ENCODE assay signal across 14 mouse cellular contexts in the genomic region with DNA sequence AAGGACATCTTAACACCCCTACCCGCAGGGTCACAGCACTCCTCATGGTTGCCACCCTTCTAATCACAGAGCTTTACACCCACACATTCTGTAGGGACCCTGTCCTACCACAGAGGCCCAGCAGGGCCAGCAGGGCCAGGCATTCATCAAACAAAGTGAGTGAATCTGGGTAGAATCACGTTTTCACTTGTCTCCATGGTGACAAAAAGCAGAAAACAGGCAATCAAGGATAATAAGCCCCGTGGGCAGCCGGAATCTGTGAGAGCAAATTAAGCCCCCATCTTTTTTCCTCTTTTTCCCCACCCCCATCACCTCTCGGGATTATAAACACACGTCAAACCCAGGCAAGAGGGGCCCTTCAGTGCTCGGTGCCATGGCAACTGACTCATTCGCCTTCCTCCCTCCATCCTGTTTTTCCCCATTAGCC.
DNase-seq lines count a peak whose midpoint lies in the region; ATAC-seq lines count a peak whose summit lies in the region.
"Had no signal": no experiment of that assay in that cellular context is flagged by ENCODE, and none has a peak within 500 bp of the region (broad histone marks: within the 10 kb centered on the region; RNA-seq: fewer than 3 reads in every experiment).

No protein-coding gene starts in this region.

- H3K9ac ChIP-seq in hindbrain, embryonic 11.5 days (ENCODE audit: low read depth, low read length), result no peak overlapping the region
- no peak overlapping the region for H3K9ac ChIP-seq in midbrain, embryonic 11.5 days (ENCODE audit: low read length)
- H3K9ac ChIP-seq: embryonic facial prominence, embryonic 15.5 days; heart, embryonic 12.5 days; kidney, embryonic 15.5 days; liver, embryonic 12.5 days had no signal

- peak; percentile 78 for DNase-seq in MN1 (ENCODE audit: low spot score)
- peak; percentile 70 for DNase-seq in embryo, embryonic 11 days
- peak; percentile 57 for DNase-seq in hindbrain, embryonic 11.5 days (ENCODE audit: low spot score)
- DNase-seq in midbrain, embryonic 11.5 days (ENCODE audit: low spot score, missing footprints), result peak; percentile 88
- no peak for DNase-seq in adrenal gland, postnatal 4 days (ENCODE audit: low spot score in 2 of 2)
- DNase-seq in cerebellum, adult 11-12 months, result no peak
- no peak for DNase-seq in kidney, adult 18-20 months
- DNase-seq in ovary, postnatal 36 days (ENCODE audit: low spot score), result no peak
- DNase-seq: adrenal gland, postnatal 10 days; thymus, postnatal 4 days had no signal

- ATAC-seq in hindbrain, embryonic 11.5 days (ENCODE audit: low FRiP score), result peak; percentile 92
- peak; percentile 95 for ATAC-seq in midbrain, embryonic 11.5 days (ENCODE audit: low FRiP score)
- ATAC-seq: liver, embryonic 12.5 days had no signal

- no peaks in the 10 kb centered on the region for H3K36me3 ChIP-seq in hindbrain, embryonic 11.5 days (ENCODE audit: control insufficient read depth, insufficient read depth, low read length)
- no peaks in the 10 kb centered on the region for H3K36me3 ChIP-seq in midbrain, embryonic 11.5 days (ENCODE audit: control insufficient read depth, insufficient read depth, low read length)
- H3K36me3 ChIP-seq: embryonic facial prominence, embryonic 15.5 days; heart, embryonic 12.5 days; kidney, embryonic 15.5 days; liver, embryonic 12.5 days had no signal

- no peaks in the 10 kb centered on the region for H3K4me1 ChIP-seq in hindbrain, embryonic 11.5 days (replicated peaks; ENCODE audit: control insufficient read depth, insufficient read depth, low read length)
- no peaks in the 10 kb centered on the region for H3K4me1 ChIP-seq in midbrain, embryonic 11.5 days (ENCODE audit: control insufficient read depth, insufficient read depth, low read length)
- H3K4me1 ChIP-seq: embryonic facial prominence, embryonic 15.5 days; heart, embryonic 12.5 days; kidney, embryonic 15.5 days; liver, embryonic 12.5 days had no signal

- 43% methylated on average over 8 of the region's 8 CpGs for WGBS in hindbrain, embryonic 11.5 days
- 37% methylated on average over 8 of the region's 8 CpGs for WGBS in midbrain, embryonic 11.5 days

- peak overlapping the region; percentile 32; the same call in 1 of the 2 replicates for H3K27ac ChIP-seq in hindbrain, embryonic 11.5 days (ENCODE audit: low read depth, low read length)
- H3K27ac ChIP-seq in midbrain, embryonic 11.5 days (ENCODE audit: low read depth, low read length), result peak overlapping the region; percentile 59; the same call in 1 of the 2 replicates
- H3K27ac ChIP-seq: embryonic facial prominence, embryonic 15.5 days; kidney, embryonic 15.5 days; liver, embryonic 12.5 days had no signal

- no peaks in the 10 kb centered on the region for H3K9me3 ChIP-seq in hindbrain, embryonic 11.5 days (ENCODE audit: control insufficient read depth, low read length)
- no peaks in the 10 kb centered on the region; the same call in 1 of the 2 replicates for H3K9me3 ChIP-seq in midbrain, embryonic 11.5 days (ENCODE audit: control insufficient read depth, low read length)
- H3K9me3 ChIP-seq: embryonic facial prominence, embryonic 15.5 days; kidney, embryonic 15.5 days; liver, embryonic 12.5 days had no signal

- no peak overlapping the region for H3K4me2 ChIP-seq in hindbrain, embryonic 11.5 days (replicated peaks; ENCODE audit: low read depth, low read length)
- no peak overlapping the region for H3K4me2 ChIP-seq in midbrain, embryonic 11.5 days
- H3K4me2 ChIP-seq: embryonic facial prominence, embryonic 15.5 days; heart, embryonic 12.5 days; kidney, embryonic 15.5 days; liver, embryonic 12.5 days had no signal

- no peak overlapping the region for H3K4me3 ChIP-seq in hindbrain, embryonic 11.5 days (ENCODE audit: low read depth, low read length)
- H3K4me3 ChIP-seq in midbrain, embryonic 11.5 days (ENCODE audit: low read depth, low read length), result no peak overlapping the region
- H3K4me3 ChIP-seq: embryonic facial prominence, embryonic 15.5 days; heart, embryonic 12.5 days; kidney, embryonic 15.5 days; liver, embryonic 12.5 days had no signal

- H3K27me3 ChIP-seq in hindbrain, embryonic 11.5 days (ENCODE audit: control insufficient read depth, insufficient read depth, low read length), result no peaks in the 10 kb centered on the region
- H3K27me3 ChIP-seq in midbrain, embryonic 11.5 days (ENCODE audit: control insufficient read depth, insufficient read depth, low read length), result no peaks in the 10 kb centered on the region
- H3K27me3 ChIP-seq: embryonic facial prominence, embryonic 15.5 days; heart, embryonic 12.5 days; kidney, embryonic 15.5 days; liver, embryonic 12.5 days had no signal

Comparison
In these comparisons a context has a peak if more than half of its experiments do, and no peak if none do; other contexts are left out.
1. DNase-seq: peak in MN1 (single experiment), embryo, embryonic 11 days (single experiment), hindbrain, embryonic 11.5 days (single experiment) and midbrain, embryonic 11.5 days (single experiment); none in adrenal gland, postnatal 4 days (0 of 2), cerebellum, adult 11-12 months (single experiment), kidney, adult 18-20 months (single experiment) and ovary, postnatal 36 days (single experiment).